Mouse (Mus musculus) embryo, embryonic 10 days (tissue): Measurements from ENCODE around the gene Tbx21.

Source experiments
- DNase-seq: peaks from one replicate; pipeline ENCODE4 v3.0.0-alpha.2; 2015; ENCODE audit warnings: low spot score

Tbx21 gene

GRCm38 (mm10) chr11:97083401-97084140 is 31.6 kb downstream of the Tbx21 start:
- DNase-seq, result no peak

GRCm38 (mm10) chr11:97082977-97083376 is 32.2 kb downstream of the Tbx21 start:
- peak; percentile 41 for DNase-seq

GRCm38 (mm10) chr11:97080291-97080690 is 34.8 kb downstream of the Tbx21 start:
- no peak for DNase-seq

- peak; percentile 77 for DNase-seq
Measured at GRCm38 (mm10) chr11:97078751-97079150, 36.4 kb downstream of the Tbx21 start.

- no peak for DNase-seq
Measured at GRCm38 (mm10) chr11:97074235-97074634, 40.9 kb downstream of the Tbx21 start.

- DNase-seq, result peak; percentile 53
Measured at GRCm38 (mm10) chr11:97072533-97072932, 42.6 kb downstream of the Tbx21 start.

- no peak for DNase-seq
Measured at GRCm38 (mm10) chr11:97071129-97071528, 44.0 kb downstream of the Tbx21 start.

- no peak for DNase-seq
Measured at GRCm38 (mm10) chr11:97069770-97070169, 45.4 kb downstream of the Tbx21 start.

- DNase-seq, result no peak
Measured at GRCm38 (mm10) chr11:97069333-97069732, 45.8 kb downstream of the Tbx21 start.

GRCm38 (mm10) chr11:97066656-97067360 is 48.3 kb downstream of the Tbx21 start:
- peak; percentile 39 for DNase-seq

- no peak for DNase-seq
Measured at GRCm38 (mm10) chr11:97065538-97066295, 49.4 kb downstream of the Tbx21 start.

GRCm38 (mm10) chr11:97063921-97064295 is 51.2 kb downstream of the Tbx21 start:
- no peak for DNase-seq

GRCm38 (mm10) chr11:97063274-97063920 is 51.7 kb downstream of the Tbx21 start:
- no peak for DNase-seq

GRCm38 (mm10) chr11:97052219-97052646 is 62.9 kb downstream of the Tbx21 start:
- DNase-seq, result no peak

- DNase-seq, result no peak
Measured at GRCm38 (mm10) chr11:97050944-97051586, 64.1 kb downstream of the Tbx21 start.

- DNase-seq, result peak; percentile 85
Measured at GRCm38 (mm10) chr11:97050216-97050943, 64.8 kb downstream of the Tbx21 start, which contains the start of gene Osbpl7. Osbpl7 (plus strand) TSS chr11:97050628.

GRCm38 (mm10) chr11:97049492-97050085 is 65.5 kb downstream of the Tbx21 start:
- no peak for DNase-seq

- no peak for DNase-seq
Measured at GRCm38 (mm10) chr11:97048090-97048650, 67.0 kb downstream of the Tbx21 start.
